Mouse (Mus musculus) small intestine, adult 2 months (tissue): ENCODE results near the gene Dock4. TPM values are rescaled to one million over a fixed set of nuclear protein-coding genes. Genes with fewer than 3 reads are reported as not detected.

ENCODE experiments used
- H3K27ac ChIP-seq: fragments of 200-500 bp; 2 replicates; pipeline ENCODE4 v1.5.1; 2012; ENCODE audit warnings: low read depth, low read length, control low read depth, inconsistent platforms; ENCODE audit not compliant: insufficient read depth
- H3K27me3 ChIP-seq: fragments of 200-500 bp; 2 replicates; pipeline ENCODE4 v1.6.1; 2012; ENCODE audit warnings: mild to moderate bottlenecking, moderate library complexity, low read length, inconsistent platforms; ENCODE audit not compliant: control insufficient read depth, insufficient read depth
- H3K36me3 ChIP-seq: fragments of 200-500 bp; 2 replicates; pipeline ENCODE4 v1.6.1; 2012; ENCODE audit warnings: mild to moderate bottlenecking, low read length, control low read depth, inconsistent platforms; ENCODE audit not compliant: control insufficient read depth, insufficient read depth
- H3K4me1 ChIP-seq: fragments of 200-500 bp; 2 replicates; pipeline ENCODE4 v1.6.1; 2012; ENCODE audit warnings: low read length, inconsistent platforms, mixed read lengths; ENCODE audit not compliant: control insufficient read depth, insufficient read depth, insufficient read length
- H3K4me3 ChIP-seq: fragments of 200-500 bp; 2 replicates; pipeline ENCODE4 v1.5.1; 2012; ENCODE audit warnings: low read depth, mild to moderate bottlenecking, control low read depth, inconsistent platforms, low read length, moderate library complexity
- CTCF ChIP-seq: fragments of 200-500 bp; IDR thresholded peaks from 2 replicates; pipeline ENCODE4 v1.5.1; 2012; ENCODE audit warnings: low read depth, mild to moderate bottlenecking, control low read depth, inconsistent platforms, low read length, moderate library complexity, mixed read lengths; ENCODE audit not compliant: insufficient replicate concordance, insufficient read length; ENCODE audit errors: extremely low read depth
- POLR2A ChIP-seq: fragments of 200-500 bp; IDR thresholded peaks from 2 replicates; pipeline ENCODE4 v1.6.1; 2012; ENCODE audit warnings: low read depth, mild to moderate bottlenecking, control low read depth, inconsistent platforms, low read length, moderate library complexity
- WGBS: fragments of 180-500 bp; shearing (Covaris S2); methylation state at CpG from one replicate; pipeline ENCODE4 v1.1.7; 2018; 5-methylcytosine and 5-hydroxymethylcytosine counted together
- polyA plus RNA-seq: library from polyadenylated mRNA; depleted of rRNA; stranded (reverse); fragments of >200 nt; gene quantifications from 2 replicates; pipeline ENCODE4 v1.2.3, GENCODE M21; 2012; rRNA removed

The Dock4 gene
- 0.77 and 0.94 TPM in 2 replicates for polyA plus RNA-seq

- Histone ChIP-seq H3K36me3 (no peaks in the 10 kb centered on the region), H3K4me3 (peak within 1 kb of the TSS; percentile 92), H3K27ac (peak within 1 kb of the TSS; percentile 18; the same call in 1 of the 2 replicates), H3K4me1 (peaks cover 6% of the 10 kb centered on the region), H3K27me3 (no peaks in the 10 kb centered on the region)
- TF ChIP-seq CTCF (no peak), POLR2A (peak; percentile 66)
- WGBS = under 1% methylated on average over 80 of the region's 80 CpGs
Measured at GRCm38 (mm10) chr12:40445648-40446449, at the start of gene Dock4, which contains the start of gene Zfp277. Gene Dock4 (plus strand): TSS chr12:40445952. Gene Zfp277 (minus strand): TSS chr12:40445902.

DNA sequence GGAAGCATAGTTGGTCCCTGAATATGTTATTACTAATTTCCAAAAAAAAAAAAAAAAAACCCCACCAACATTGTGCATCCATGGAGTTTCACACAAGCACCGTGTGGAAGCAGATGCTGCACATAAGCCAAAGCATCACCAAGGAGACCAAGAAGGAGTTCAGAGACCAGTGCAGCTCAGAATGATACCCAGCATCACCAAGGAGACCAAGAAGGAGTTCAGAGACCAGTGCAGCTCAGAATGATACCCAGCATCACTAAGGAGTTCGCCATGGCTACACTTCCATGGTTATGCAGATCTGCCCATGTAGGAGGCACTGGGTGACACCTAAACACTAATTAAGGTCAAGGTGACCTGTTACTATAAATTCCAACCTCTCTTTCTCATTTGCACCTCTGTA is 46.8 kb upstream of the Dock4 start:
- Histone ChIP-seq H3K4me3 (no peak overlapping the region), H3K4me1 (no peaks in the 10 kb centered on the region), H3K36me3 (peaks cover 2% of the 10 kb centered on the region; the same call in 1 of the 2 replicates), H3K27me3 (no peaks in the 10 kb centered on the region), H3K27ac (no peak overlapping the region)
- WGBS = 96% methylated on average over 2 of the region's 2 CpGs
- no peak for TF ChIP-seq POLR2A
- TF ChIP-seq CTCF = no peak

DNA sequence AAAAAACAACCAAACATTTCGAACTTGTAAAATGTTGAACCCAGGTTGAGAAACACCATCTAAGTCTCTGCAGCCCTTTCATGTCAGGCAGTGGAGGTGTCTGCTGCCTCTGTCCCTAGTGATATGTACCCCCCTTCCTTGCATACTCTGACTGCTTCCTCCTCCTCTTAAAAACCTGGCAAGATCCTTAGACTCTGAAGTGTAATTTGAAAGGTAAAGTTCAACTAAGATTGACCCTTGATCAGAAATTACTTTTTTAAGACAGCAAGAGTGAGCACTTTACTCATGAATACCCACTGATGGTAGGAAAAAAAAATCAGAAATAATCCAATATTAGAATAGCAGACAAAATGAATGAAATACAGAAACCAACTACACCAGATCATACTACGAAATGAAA is 46.4 kb upstream of the Dock4 start:
- 94% methylated on average over 2 of the region's 2 CpGs for WGBS
- H3K27ac ChIP-seq = no peak overlapping the region
- no peak overlapping the region for H3K4me3 ChIP-seq
- H3K36me3 ChIP-seq = peaks cover 2% of the 10 kb centered on the region; the same call in 1 of the 2 replicates
- no peaks in the 10 kb centered on the region for H3K27me3 ChIP-seq
- no peak for TF ChIP-seq CTCF
- no peak for TF ChIP-seq POLR2A
- no peaks in the 10 kb centered on the region for H3K4me1 ChIP-seq

DNA sequence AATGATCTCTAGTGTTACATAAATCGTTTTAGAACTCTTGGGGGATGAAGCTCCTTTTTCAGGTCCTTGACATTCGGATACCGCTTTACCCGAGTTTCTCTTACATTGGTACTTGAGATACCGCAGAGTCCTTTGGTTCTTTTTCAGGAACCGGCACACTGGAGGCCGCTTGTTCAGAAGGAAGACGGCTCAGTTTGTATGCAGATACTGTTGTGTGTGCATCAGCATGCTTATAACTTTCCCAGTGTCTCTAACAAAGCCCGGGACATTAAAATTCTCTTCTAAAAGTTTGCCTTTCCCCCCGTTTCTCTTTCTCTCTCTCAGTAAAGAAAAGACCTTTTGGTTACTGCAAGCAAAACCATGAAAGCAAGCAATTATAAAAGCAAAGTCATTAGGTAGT is 45.9 kb upstream of the Dock4 start:
- WGBS = 94% methylated on average over 10 of the region's 10 CpGs
- Histone ChIP-seq H3K27ac (no peak overlapping the region), H3K27me3 (no peaks in the 10 kb centered on the region), H3K4me3 (no peak overlapping the region), H3K36me3 (peaks cover 2% of the 10 kb centered on the region; the same call in 1 of the 2 replicates), H3K4me1 (no peaks in the 10 kb centered on the region)
- no peak for TF ChIP-seq CTCF
- no peak for TF ChIP-seq POLR2A

- Histone ChIP-seq H3K36me3 (no peaks in the 10 kb centered on the region; the same call in 1 of the 2 replicates), H3K27ac (no peak overlapping the region), H3K27me3 (no peaks in the 10 kb centered on the region), H3K4me1 (no peaks in the 10 kb centered on the region; the same call in 1 of the 2 replicates), H3K4me3 (no peak overlapping the region)
- WGBS = 85% methylated on average over 5 of the region's 5 CpGs
- TF ChIP-seq CTCF (no peak), POLR2A (no peak)
Measured at GRCm38 (mm10) chr12:40414682-40415311, 31.0 kb upstream of the Dock4 start.

DNA sequence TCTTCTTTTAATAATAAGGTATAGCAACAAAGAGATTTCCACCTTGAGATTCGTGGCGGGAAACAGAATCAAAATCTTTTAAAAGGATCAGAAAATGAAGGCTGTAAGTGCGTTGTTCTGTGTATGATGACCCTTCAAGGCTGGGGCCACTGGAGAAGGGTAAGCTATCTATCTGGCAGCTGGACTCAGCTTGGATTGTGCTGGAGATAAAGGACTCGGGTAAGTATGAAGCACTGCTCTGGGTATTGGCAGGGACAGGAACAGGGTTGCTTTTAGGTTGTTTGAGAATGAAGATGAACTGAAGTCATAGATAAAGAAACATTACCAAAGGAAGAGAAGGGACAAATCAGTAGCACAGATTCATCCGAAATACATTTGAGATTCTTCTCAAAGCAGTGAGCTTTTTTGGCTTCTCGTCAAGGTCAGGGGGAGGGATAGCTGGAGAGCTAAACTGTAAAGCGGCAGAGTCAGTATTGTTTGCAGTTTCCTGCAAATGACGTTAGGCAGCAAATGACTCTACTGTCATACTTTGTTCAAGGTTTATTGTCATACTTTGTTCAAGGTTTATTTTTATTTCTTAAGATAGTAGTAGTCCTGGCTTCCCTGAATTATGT is 30.3 kb upstream of the Dock4 start:
- H3K27me3 ChIP-seq = no peaks in the 10 kb centered on the region
- no peak overlapping the region for H3K4me3 ChIP-seq
- TF ChIP-seq CTCF (no peak), POLR2A (no peak)
- no peaks in the 10 kb centered on the region; the same call in 1 of the 2 replicates for H3K4me1 ChIP-seq
- H3K27ac ChIP-seq = no peak overlapping the region
- 76% methylated on average over 8 of the region's 8 CpGs for WGBS
- no peaks in the 10 kb centered on the region; the same call in 1 of the 2 replicates for H3K36me3 ChIP-seq
